Mouse (Mus musculus) liver, postnatal 0 days (tissue): ENCODE measurements around the gene Sfswap. TPM values are rescaled to one million over a fixed set of nuclear protein-coding genes. Genes with fewer than 3 reads are reported as not detected.
"Not testable (repeated sequence)": the region's sequence is repeated elsewhere in the genome, so short reads cannot be mapped to it uniquely, and the experiment has no call there.

ENCODE experiments used
- ATAC-seq: fragments of 200-750 bp; cut with Nextera tagmentation; 2 replicates; pipeline ENCODE4 v1.8.0; 2017; ENCODE audit warnings: mild to moderate bottlenecking, moderate library complexity
- DNase-seq: peaks from one replicate; pipeline ENCODE4 v3.0.0-alpha.2; 2016
- H3K27ac ChIP-seq: fragments of 300-500 bp; sonication (generic); 2 replicates; pipeline ENCODE4 v1.5.1; 2014; ENCODE audit warnings: antibody characterized with exemption, moderate library complexity, mild to moderate bottlenecking, low read depth
- H3K27me3 ChIP-seq: fragments of 300-500 bp; sonication (generic); 2 replicates; pipeline ENCODE4 v1.6.1; 2014; ENCODE audit warnings: low read length, control low read depth, mixed read lengths; ENCODE audit not compliant: insufficient read depth
- H3K36me3 ChIP-seq: fragments of 300-500 bp; sonication (generic); replicated peaks from 2 replicates; pipeline ENCODE4 v1.6.1; 2014; ENCODE audit warnings: mild to moderate bottlenecking, control low read depth, low read length, moderate library complexity, mixed read lengths; ENCODE audit not compliant: insufficient read depth
- H3K4me1 ChIP-seq: fragments of 300-500 bp; sonication (generic); 2 replicates; pipeline ENCODE4 v1.6.1; 2014; ENCODE audit warnings: antibody characterized with exemption, mild to moderate bottlenecking, control low read depth; ENCODE audit not compliant: insufficient read depth
- H3K4me2 ChIP-seq: fragments of 300-500 bp; sonication (generic); 2 replicates; pipeline ENCODE4 v1.6.1; 2014; ENCODE audit warnings: low read depth, mild to moderate bottlenecking, low read length, moderate library complexity, mixed read lengths
- H3K4me3 ChIP-seq: fragments of 300-500 bp; sonication (generic); 2 replicates; pipeline ENCODE4 v1.5.1; 2014; ENCODE audit warnings: low read depth, low read length
- H3K9ac ChIP-seq: fragments of 300-500 bp; sonication (generic); replicated peaks from 2 replicates; pipeline ENCODE4 v1.6.1; 2014; ENCODE audit warnings: mild to moderate bottlenecking, moderate library complexity
- H3K9me3 ChIP-seq: fragments of 300-500 bp; sonication (generic); 2 replicates; pipeline ENCODE4 v1.6.1; 2016; ENCODE audit warnings: mild to moderate bottlenecking, control low read depth, low read length, mixed read lengths
- CTCF ChIP-seq: sonication (generic); IDR thresholded peaks from 2 replicates; pipeline ENCODE4 v1.5.1; 2016; ENCODE audit warnings: antibody characterized with exemption, low read depth
- EP300 ChIP-seq: IDR thresholded peaks from 2 replicates; pipeline ENCODE4 v1.6.1; 2016; ENCODE audit warnings: antibody characterized with exemption, low read depth, mild to moderate bottlenecking
- WGBS: fragments of 180-500 bp; shearing (Covaris S2); extraction: QIAGEN DNeasy Blood & Tissue Kit; methylation state at CpG from one replicate; pipeline ENCODE4 v1.1.7; 2014; ENCODE audit not compliant: insufficient replicate concordance; 5-methylcytosine and 5-hydroxymethylcytosine counted together
- polyA plus RNA-seq: library from polyadenylated mRNA; unstranded; fragments of >200 nt; fragmentation: Nextera tagmentation; extraction: Ambion mirVana; gene quantifications from 2 replicates; pipeline ENCODE4 v1.2.1, GENCODE M21; 2015

Gene Sfswap
- polyA plus RNA-seq, 1 experiment from 2014 or later: 11.0 TPM

GRCm38 (mm10) chr5:129458109-129458508 is 42.9 kb upstream of the Sfswap start:
- TF ChIP-seq CTCF: no peak
- no peak for TF ChIP-seq EP300
- Histone ChIP-seq H3K27ac (no peak overlapping the region), H3K27me3 (no peaks in the 10 kb centered on the region), H3K9ac (no peak overlapping the region), H3K4me2 (no peak overlapping the region), H3K4me1 (no peaks in the 10 kb centered on the region; the same call in 1 of the 2 replicates), H3K4me3 (no peak overlapping the region), H3K36me3 (no peaks in the 10 kb centered on the region), H3K9me3 (no peaks in the 10 kb centered on the region)
- 55% methylated on average over 7 of the region's 7 CpGs for WGBS
- no peak for ATAC-seq
- DNase-seq: no peak

GRCm38 (mm10) chr5:129458541-129458940 is 42.5 kb upstream of the Sfswap start:
- H3K4me3 ChIP-seq: no peak overlapping the region
- no peak overlapping the region for H3K27ac ChIP-seq
- 73% methylated on average over 3 of the region's 3 CpGs for WGBS
- no peak for TF ChIP-seq EP300
- TF ChIP-seq CTCF: no peak
- H3K9ac ChIP-seq: no peak overlapping the region
- H3K36me3 ChIP-seq: no peaks in the 10 kb centered on the region
- DNase-seq: no peak
- H3K4me1 ChIP-seq: no peaks in the 10 kb centered on the region; the same call in 1 of the 2 replicates
- H3K27me3 ChIP-seq: no peaks in the 10 kb centered on the region
- H3K4me2 ChIP-seq: no peak overlapping the region
- no peak for ATAC-seq
- H3K9me3 ChIP-seq: no peaks in the 10 kb centered on the region

GRCm38 (mm10) chr5:129460798-129461476 is 40.1 kb upstream of the Sfswap start:
- H3K4me3 ChIP-seq: no peak overlapping the region
- TF ChIP-seq CTCF: no peak
- TF ChIP-seq EP300: no peak
- no peak overlapping the region for H3K27ac ChIP-seq
- ATAC-seq (no peak), DNase-seq (no peak)
- no peak overlapping the region for H3K4me2 ChIP-seq
- no peak overlapping the region for H3K9ac ChIP-seq
- WGBS: 55% methylated on average over 11 of the region's 11 CpGs
- no peaks in the 10 kb centered on the region for H3K27me3 ChIP-seq
- no peaks in the 10 kb centered on the region for H3K36me3 ChIP-seq
- H3K4me1 ChIP-seq: no peaks in the 10 kb centered on the region
- H3K9me3 ChIP-seq: no peaks in the 10 kb centered on the region

- not testable (repeated sequence) for H3K4me2 ChIP-seq, H3K4me3 ChIP-seq, H3K27me3 ChIP-seq, H3K9me3 ChIP-seq, ATAC-seq, H3K36me3 ChIP-seq, H3K27ac ChIP-seq, DNase-seq, H3K4me1 ChIP-seq, H3K9ac ChIP-seq
- 31% methylated on average over 9 of the region's 9 CpGs for WGBS
Observed at GRCm38 (mm10) chr5:129463648-129464047, 37.4 kb upstream of the Sfswap start.

- DNase-seq: no peak
- Histone ChIP-seq H3K4me3 (no peak overlapping the region), H3K9me3 (no peaks in the 10 kb centered on the region), H3K36me3 (no peaks in the 10 kb centered on the region), H3K4me2 (no peak overlapping the region), H3K27me3 (no peaks in the 10 kb centered on the region), H3K27ac (no peak overlapping the region), H3K9ac (no peak overlapping the region), H3K4me1 (no peaks in the 10 kb centered on the region)
- ATAC-seq: no peak
- WGBS: 48% methylated on average over 2 of the region's 2 CpGs
- no peak for TF ChIP-seq EP300
- no peak for TF ChIP-seq CTCF
Observed at GRCm38 (mm10) chr5:129465788-129466187, 35.2 kb upstream of the Sfswap start.

- H3K9ac ChIP-seq: no peak overlapping the region
- no peak overlapping the region for H3K4me3 ChIP-seq
- ATAC-seq (no peak), DNase-seq (no peak)
- no peaks in the 10 kb centered on the region for H3K9me3 ChIP-seq
- TF ChIP-seq CTCF: no peak
- no peaks in the 10 kb centered on the region for H3K27me3 ChIP-seq
- H3K4me2 ChIP-seq: no peak overlapping the region
- H3K4me1 ChIP-seq: no peaks in the 10 kb centered on the region
- no peak overlapping the region for H3K27ac ChIP-seq
- H3K36me3 ChIP-seq: no peaks in the 10 kb centered on the region
- 76% methylated on average over 3 of the region's 3 CpGs for WGBS
Observed at GRCm38 (mm10) chr5:129475532-129476045, 25.4 kb upstream of the Sfswap start.
